Mouse (Mus musculus) retina, adult 2 months (tissue): ENCODE data around the gene Fitm2.
A peak's percentile ranks its signal among the peaks of the same experiment; 100 is the strongest.

Source experiments
- DNase-seq: peaks from one replicate; pipeline ENCODE4 v3.0.0-alpha.2; 2012; ENCODE audit warnings: low read depth, low spot score

Fitm2 gene

GRCm38 (mm10) chr2:163472466-163472851, at the start of gene Fitm2:
Gene Fitm2, minus strand, starts transcription at chr2:163472629.
- DNase-seq, result peak; percentile 96

GRCm38 (mm10) chr2:163506300-163507004, 34.0 kb upstream of the Fitm2 start, which contains the start of gene Hnf4a:
Gene Hnf4a, plus strand, starts transcription at chr2:163506808.
- no peak for DNase-seq

DNA sequence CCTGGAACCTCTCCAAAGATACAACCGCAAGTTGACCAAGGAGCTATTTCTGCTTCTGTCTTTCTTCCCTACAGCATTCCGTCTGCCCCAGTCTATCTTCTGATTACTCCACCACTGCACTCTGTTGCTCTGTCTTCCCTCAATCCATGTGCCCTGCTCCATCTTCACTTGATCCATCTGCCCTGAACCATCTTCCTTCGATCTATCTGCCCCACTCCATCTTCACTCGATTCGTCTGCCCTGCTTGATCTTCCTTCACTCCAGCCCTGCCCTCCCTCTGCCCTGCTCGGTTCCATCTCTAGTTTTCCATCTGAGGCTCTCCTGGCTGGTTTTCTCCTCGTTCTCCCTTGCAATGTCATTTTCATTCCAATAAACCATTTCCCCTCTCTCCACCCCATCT, 30.8 kb upstream of the Fitm2 start:
- no peak for DNase-seq

- no peak for DNase-seq
These were observed 29.8 kb upstream of the Fitm2 start for GRCm38 (mm10) chr2:163502219-163502618.

DNA sequence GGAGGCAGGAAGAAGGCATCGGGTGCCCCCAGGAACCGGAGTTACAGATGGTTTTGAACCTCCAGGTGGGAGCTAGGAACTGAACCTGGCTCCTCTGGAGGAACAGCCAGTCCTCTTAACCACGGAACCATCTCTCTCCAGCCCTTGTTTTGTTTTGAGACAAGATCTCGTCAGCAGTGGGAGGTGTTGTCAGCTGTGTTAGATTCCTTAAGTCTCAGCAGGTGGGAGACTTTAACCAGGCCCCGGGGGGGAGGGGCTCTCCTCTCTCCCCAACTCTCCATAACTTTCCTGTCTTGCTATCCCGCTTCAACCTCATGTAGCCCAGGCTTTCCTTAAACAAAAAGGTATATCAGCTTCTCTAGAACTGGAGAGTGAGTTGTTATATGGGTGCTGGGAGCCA, 22.0 kb upstream of the Fitm2 start:
- no peak for DNase-seq

DNA sequence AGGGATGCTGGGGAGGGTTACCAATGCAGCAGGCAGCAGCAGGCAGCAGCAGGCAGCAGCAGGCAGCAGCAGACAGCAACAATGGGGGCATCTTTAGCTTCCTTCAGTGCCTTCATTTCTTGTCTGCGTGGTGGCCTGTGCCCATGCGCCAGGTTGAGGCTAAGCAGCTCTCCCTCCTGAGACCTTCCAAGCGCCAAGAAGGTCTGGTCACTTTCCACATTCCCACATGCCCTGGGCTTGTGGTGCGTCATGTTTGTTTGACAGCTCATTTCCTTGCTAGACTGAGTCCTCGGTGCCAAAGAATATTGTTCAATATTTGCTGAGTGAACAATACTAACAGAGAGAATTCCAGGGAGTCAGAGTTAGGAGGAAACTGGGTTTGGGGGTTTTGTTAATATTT, 21.5 kb upstream of the Fitm2 start:
- no peak for DNase-seq

DNA sequence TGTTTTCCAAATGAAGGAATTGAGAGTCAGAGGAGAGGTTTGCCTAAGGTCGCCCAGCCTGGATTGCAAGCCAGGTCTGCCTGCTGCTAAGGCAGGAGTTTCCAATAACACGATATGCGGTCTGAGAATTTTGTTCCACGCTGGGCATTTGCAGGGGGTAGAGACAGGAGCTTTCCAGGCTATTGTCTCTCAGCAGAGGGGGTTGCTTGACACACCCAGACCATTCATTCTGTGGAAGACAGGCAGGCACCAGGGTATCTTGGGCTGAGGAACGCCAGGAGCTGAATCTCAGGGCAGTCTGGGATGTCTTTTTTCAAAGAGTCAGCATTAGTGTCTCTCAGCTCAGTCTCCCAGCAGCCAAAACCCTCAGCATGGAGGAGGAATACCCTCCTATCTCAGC, 20.6 kb upstream of the Fitm2 start:
- no peak for DNase-seq

GRCm38 (mm10) chr2:163492018-163492417, 19.6 kb upstream of the Fitm2 start, which contains the start of gene R3hdml:
Gene R3hdml, plus strand, starts transcription at chr2:163492318.
- no peak for DNase-seq

DNA sequence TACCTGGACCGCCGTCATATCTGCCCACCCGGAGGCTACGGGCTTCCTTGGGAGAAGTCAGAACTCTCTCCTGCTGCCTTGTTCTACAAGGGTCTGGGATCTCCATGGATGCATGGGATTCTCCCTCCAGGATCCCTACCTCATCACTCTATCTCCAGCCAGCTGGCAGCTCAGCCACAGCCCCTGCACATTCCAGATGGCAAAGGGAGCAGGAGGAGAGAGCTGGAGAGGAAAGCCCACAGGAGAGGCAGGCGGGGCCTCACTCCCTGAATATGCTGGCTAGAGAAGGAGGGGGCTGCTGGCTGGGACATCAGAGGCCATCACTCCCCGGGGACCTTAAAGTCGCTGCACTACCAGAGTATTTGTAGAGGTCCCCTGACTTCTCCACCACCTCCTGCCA, 18.9 kb upstream of the Fitm2 start:
- DNase-seq, result no peak

GRCm38 (mm10) chr2:163490656-163491055, 18.2 kb upstream of the Fitm2 start:
- DNase-seq, result no peak

DNA sequence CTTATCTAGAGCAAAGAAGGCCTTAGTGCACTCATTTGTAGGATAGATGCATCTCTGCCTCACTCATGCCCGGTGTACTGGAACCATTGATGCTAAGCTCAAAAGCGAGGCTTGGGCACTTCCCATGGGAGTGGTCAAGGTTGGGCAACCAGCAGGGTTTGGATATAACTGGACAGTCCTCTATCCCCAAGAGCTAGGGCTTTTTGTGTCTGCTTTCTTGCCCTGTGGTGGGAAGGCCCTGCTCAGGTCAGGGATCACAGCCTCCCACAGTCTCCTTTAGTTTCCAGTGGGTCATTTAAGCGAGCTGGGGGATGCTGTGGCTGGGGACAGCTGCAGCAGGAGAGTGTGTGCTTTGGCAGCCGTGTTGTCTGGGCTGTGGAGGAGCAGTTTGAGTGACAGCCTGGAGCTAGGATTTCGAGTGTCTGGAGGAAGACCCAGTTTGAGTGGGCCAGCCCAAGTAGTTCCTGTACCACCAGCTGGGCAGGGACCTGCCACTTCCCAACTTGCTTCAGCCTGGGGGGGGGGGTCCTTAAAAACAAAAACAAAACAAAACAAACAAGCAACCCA, 17.4 kb upstream of the Fitm2 start:
- DNase-seq, result no peak

DNA sequence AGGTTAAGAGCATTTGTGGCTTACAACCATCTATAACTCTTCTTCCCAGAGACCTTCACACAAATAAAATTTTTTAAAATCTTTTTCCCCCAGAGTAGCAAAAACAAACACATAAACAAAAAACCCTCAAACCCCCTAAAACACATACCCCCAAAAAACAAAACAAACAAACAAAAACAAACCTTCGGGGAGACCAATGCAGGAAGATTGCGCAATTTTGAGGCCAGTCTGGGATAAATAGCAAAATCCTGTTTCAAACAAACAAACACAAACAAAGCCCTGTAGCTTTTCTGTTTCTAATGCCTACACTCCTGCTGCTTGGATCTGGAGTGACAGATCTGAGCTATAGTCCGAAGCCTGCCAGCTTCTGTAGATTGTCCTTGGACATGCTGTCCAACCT, 14.9 kb upstream of the Fitm2 start:
- DNase-seq, result no peak

DNA sequence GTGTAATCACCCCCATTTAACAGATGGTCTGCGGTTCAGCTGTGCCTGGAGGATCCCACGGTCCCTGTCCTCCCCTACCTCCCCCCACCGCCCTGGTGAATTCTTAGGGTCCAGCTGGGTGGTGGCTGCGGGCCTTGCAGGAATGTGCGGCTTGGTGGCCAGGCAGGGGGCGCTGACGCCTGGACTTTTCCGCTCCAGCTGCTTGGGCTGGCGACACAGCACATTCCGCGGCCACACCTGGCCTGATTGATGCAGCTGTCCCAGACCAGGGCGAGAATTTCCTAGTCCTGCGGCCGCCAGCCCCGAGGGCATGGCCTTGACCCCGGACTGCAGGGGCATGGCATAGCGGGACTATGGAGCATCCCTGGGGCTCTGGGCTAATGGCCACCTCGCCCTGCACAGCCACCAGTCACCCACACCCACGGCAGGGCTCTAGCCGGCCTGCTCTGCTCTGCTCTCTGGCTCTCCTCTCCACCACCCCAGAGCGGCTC, 9.2 kb upstream of the Fitm2 start:
- no peak for DNase-seq

DNA sequence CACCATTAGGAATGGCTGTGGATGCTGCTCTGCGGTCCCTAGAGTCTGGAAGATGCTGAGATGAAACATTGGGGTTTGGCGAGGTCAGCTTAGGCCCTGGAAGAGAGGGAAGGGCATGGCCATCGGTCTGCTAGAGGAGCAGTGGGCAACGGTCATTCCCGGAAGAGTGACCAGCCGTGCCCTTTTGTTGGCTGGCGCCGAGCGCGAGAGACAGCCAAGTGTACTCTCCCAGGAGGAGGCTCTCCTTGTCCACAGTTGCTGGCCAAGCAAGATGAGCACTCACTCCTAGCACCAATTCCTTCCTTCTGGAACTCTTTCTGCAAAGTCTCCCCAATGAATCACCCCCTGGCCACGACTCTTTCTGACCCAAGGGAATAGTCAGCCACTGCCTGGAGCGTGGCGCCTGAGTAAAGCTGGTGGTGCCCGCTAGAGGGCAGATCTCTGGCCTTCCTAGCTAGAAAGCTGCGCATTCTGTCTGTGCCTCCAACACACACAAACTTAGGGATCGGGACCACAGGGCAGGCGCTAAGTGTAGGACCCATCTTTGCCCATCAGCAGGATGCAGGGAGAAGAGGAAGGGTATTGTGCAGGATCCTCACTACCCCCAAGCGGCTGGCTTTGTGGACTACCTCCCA, 7.9 kb upstream of the Fitm2 start:
- no peak for DNase-seq

DNA sequence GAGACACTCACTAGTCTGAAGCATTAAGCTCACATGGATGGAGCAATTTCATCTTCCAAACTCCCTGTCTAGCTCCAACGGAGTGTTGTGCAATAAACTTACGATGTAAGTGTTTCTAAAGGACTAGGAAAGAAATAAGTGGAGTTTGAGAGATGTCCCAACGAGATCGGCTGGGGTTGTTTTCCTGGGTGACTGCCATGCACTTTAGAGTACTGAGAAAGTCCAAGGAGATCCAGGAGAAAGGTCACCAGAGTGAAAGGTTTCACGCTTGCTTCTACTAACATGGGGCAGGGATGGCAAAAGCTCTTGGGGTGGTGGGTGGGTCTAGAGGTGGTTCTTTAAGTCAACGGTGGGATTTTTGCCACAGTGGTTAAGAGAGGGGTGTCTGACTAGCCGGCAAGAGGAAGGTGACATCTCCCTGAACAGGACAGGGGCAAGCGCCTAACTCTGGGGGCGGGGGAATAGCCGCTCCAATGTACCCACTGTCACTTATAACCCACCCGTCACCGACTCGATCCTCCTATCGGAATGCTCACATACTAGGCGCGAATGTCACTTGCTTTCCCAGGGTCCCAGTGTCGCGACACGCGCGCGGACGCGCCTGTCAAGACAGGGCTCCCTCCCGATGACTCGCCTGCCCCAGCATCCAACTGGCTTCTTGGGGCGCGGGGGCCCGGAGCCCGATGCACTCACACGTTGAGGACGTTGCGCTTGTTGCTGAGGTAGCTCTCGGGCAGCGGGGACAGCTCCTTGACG, 541 bp downstream of the Fitm2 start:
- DNase-seq, result no peak

DNA sequence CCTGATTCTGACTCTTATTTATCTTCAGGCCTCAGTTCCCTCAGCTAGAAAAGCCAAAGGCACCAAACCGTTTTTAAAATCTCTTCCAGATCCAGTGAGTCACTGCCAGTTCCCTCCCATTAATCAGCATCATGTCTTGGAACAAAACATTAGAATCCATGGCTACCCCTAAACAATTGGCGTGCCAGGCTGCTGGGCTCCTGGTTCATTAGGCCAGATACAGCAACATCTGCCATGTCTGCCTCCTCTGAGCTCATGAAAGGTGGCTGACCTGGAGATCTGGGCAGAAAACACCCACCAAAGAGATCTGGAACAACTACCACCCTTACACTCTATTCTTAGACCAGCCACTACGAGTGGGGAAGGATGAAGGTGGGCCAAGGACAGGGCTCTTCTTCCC, 1.3 kb downstream of the Fitm2 start:
- DNase-seq, result no peak

DNA sequence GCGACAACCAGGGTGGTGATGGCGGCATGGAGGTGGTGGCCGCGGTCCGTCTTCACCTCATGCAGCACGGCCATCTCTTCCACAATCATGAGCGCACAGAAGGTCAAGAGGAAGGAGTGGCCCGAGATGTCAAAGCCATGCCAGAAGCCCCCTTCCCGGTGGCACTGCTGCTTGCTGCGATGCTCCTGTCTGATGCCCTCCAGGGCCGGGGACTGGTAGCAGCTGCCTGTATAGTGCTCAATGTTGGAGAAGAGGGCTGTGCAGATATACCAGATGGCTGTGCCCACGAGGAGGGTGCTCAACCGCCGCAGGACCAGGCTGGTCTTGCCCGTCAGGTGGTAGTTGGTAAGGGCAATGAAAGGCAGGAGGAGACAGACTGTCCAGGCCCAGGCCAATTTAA, 2.7 kb downstream of the Fitm2 start:
- DNase-seq, result no peak

DNA sequence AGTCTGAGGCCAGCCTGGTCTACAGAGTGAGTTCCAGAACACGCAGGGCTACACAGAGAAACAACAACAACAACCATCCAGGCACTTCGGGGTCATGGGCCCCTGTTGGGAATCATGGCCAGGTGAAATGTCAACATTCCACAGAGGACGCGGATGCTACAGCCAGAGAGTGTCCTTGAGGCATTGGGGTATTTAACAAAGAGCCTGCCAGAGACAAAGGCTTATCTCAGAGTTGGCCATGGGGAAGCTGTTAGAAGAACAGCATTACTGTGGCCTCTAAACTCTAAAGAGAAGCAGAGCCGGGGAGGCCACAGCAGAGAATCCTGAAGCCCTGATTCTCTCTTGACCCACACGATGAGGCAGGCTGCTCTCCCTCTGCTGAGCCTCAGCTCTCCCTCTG, 3.6 kb downstream of the Fitm2 start:
- DNase-seq, result no peak

DNA sequence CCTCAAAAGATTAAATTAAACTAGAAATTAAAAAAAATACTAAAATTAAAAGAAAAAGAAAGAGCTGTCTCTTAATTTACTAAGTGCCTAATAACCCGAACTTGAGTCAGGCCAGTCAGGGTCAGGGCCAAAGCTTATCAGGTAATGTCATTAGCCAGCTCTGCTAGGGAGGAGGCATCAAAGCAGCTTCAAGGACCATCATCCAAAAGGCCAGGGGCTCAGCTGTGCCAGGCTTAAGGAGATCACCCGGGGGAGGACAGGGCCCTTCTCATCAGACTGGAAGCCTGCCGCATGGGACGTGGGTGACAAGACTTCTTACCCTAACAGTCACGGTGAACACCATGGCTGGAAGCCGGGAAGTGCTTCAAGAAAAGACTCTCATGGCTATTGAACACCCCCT, 4.8 kb downstream of the Fitm2 start:
- DNase-seq, result no peak

- no peak for DNase-seq
These were observed 5.7 kb downstream of the Fitm2 start for GRCm38 (mm10) chr2:163466771-163467170.

DNA sequence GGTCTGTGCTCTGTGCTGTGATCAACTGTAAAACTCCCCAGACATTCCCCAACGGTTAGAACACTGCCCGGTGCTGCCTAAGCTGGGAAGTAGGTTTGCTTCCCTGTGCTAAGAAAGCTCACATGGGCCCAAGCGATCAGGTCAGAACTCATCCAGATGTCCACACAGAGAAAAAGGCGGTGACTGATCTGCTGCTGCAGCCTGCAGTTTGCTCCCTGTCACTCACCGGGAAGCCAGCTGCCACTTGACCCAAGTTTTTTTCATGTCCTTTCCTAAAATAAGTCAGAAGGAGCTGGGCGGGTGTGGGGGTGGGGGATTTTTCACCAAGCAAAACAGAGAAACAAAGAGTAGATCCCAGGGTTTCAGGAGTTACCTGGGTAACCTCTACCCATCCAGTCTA, 7.9 kb downstream of the Fitm2 start:
- DNase-seq, result no peak

DNA sequence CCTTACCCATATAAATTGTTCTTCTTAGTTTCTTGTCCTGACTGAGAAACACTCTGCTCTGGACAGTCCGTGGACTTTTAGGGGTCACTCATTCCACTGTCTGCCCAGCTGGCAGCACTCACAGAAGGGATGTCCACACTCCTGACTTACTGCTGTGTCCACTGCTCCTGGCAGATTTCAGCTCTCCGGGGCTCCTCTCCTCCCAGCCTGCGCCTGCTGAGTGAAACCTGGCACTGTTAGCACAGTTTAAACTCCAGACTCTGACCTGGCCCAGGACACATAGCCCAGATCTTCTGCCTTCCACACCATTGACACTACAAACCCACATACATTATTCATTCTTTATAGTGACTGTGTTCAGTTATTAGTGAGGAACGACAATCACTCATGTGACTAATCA, 8.4 kb downstream of the Fitm2 start:
- DNase-seq, result no peak
